Mouse (Mus musculus): ENCODE results near the gene Fam149b.

Fam149b gene

GRCm38 (mm10) chr14:20392326-20392725, 44.4 kb downstream of the Fam149b start:
- peak; percentile 58 for DNase-seq

DNA sequence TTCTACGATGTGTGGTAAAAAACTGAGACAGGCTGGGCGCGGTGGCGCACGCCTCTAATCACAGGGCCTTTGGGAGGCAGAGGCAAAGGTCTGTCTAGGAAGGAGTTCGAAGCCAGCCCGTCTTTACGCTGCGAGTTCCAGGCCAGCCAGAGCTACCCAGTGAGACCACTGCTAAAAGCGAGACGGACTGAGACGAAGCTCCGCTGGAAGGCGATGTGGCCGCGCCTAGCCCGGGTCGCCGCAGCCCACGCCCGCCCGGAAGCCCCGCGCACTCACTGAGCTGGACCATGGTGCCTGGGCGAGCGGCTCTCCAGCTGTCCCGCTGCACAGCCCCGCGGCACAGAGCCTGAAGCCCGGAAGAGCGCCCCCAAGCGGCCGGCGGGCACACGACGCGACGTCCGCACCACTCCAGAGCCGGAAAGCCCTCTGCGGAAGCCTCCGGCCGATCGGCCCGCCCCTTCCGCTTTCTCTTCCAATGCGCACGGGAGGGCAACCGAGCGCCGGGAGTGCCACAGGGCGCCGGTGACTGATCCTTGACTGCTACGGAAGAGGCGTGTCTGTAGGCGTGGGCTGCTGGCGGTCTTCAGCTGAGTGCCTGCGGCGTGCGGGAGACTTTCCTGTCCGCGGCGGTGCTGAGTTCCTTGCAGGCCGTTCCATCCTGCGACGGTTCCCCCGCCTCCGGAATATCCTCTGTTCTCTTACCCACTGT, 45.4 kb downstream of the Fam149b start, which contains the start of gene Mrps16:
Mrps16 (minus strand) TSS at position 430 of the 709 bp plus-strand sequence.
- DNase-seq: peak; percentile 98

DNA sequence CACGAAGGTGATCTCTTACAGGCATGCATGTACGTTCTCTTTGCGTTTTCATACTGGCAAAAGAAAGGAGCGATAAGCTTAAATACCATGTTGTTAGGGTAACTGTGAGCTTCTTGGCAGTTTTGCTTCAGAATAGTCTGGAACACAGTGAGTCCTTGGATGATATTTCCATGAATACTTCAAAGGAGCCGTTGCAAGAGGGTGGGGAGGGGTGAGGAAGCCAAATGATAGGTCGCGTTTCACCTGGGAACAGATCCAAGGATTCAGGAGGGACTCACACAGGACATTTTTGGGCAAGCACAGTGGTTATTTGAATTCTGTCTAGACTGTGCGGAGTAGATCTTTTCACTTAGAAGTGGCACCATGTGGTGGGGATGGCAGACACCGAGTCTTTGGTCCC, 49.3 kb downstream of the Fam149b start:
- no peak for DNase-seq

DNA sequence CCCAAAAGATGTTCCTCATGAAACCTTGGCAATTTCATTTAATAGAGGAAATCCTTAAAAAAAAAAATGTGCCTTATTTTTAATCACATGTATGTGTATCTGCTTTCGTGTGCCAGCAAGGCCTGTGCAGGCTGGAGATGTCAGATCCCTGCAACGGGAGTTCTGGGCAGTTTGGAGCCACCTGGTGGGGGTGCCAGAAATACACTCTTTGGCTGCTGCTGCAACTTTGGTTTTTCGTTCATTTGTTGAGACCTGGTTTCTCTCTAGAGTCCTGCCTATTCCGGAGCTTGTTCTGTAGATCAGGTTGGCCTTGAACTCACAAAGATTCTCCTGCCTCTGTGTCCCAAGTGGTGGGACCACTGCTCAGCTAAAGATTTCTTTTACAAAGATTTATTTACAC, 50.9 kb downstream of the Fam149b start:
- DNase-seq: no peak

DNA sequence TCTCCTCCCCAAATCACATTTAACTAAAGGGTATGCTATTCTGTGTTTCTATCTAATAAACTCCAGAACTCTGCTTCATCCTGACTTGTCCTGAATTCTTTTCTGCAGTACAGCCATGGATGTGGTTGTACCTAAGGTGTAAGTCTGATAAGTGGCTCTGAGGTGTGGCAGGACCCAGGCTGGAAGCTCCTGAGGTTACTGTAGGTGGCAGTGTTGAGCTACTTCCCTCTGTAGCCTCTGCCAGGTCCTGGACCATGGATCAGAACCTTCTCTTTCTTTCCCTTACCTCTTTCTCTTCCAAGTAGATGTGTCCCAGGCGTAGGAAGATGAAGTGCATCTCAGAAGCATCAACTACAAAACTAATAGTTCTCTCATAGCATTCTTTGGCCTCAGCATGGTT, 52.1 kb downstream of the Fam149b start:
- DNase-seq: no peak

- no peak for DNase-seq
These were observed 74.3 kb downstream of the Fam149b start for GRCm38 (mm10) chr14:20422257-20422656.

DNA sequence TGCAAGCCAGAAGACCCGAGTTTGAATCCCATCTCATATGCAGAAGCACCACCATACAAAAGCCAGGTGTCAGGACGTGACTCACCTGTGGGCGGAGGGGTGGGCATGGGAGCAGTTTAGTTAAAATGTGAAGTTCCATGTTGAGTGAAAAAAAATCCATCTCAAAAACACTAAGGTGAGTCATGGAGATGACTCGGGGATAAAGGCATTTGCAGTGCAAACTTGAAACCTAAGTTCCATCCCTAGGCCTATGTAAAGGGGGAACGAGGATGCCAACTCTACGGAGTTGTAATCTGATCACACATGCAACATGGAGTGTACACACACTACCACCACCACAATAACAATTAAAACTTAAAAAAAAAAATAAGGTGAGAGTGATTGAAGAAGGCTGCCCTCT, 75.1 kb downstream of the Fam149b start:
- DNase-seq: no peak

DNA sequence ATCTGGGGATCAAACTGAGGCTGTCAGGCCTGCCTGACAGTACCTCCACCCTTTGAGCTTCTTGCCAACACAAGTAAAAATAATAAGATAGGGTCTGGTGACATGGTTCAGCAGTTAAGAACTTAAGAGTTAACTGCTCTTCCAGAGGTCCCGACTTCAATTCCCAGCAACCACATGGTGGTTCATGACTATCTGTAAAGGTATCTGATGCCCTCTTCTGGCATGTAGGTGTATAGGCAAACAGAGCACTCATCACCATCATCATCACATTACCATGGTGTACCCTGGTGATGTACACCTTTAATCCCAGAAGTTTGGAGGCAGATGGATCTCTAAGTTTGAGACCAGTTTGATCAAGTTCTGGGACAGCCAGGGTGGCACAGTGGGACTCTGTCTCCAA, 80.6 kb downstream of the Fam149b start:
- no peak for DNase-seq

- DNase-seq: no peak
These were observed 81.9 kb downstream of the Fam149b start for GRCm38 (mm10) chr14:20429833-20430232.

- DNase-seq: no peak
These were observed 83.8 kb downstream of the Fam149b start for GRCm38 (mm10) chr14:20431726-20432125.

GRCm38 (mm10) chr14:20432420-20432819, 84.5 kb downstream of the Fam149b start:
- no peak for DNase-seq

All from cerebellum, adult 11-12 months (tissue).